Mouse (Mus musculus) heart, postnatal 25 days (tissue): ENCODE data around the gene Thrsp. TPM values are rescaled to one million over a fixed set of nuclear protein-coding genes. Genes with fewer than 3 reads are reported as not detected.
A peak's percentile ranks its signal among the peaks of the same experiment; 100 is the strongest.
"Not testable (repeated sequence)": the region's sequence is repeated elsewhere in the genome, so short reads cannot be mapped to it uniquely, and the experiment has no call there.

ENCODE experiments used
- DNase-seq: peaks from one replicate; pipeline ENCODE4 v3.0.0; 2022; ENCODE audit warnings: low spot score
- intact Hi-C: fragments of 180-260 bp; cut with DNase I; formaldehyde crosslinking; loops from one replicate; pipeline ENCODE4 v1.15.1; 2025
- total RNA-seq, 2 experiments: library from RNA; stranded (reverse); gene quantifications; 2 replicates each; pipeline ENCODE4 v1.2.3; 2021

The Thrsp gene
- total RNA-seq = 10 to 100 TPM; 32.7 to 44.2 TPM

DNA sequence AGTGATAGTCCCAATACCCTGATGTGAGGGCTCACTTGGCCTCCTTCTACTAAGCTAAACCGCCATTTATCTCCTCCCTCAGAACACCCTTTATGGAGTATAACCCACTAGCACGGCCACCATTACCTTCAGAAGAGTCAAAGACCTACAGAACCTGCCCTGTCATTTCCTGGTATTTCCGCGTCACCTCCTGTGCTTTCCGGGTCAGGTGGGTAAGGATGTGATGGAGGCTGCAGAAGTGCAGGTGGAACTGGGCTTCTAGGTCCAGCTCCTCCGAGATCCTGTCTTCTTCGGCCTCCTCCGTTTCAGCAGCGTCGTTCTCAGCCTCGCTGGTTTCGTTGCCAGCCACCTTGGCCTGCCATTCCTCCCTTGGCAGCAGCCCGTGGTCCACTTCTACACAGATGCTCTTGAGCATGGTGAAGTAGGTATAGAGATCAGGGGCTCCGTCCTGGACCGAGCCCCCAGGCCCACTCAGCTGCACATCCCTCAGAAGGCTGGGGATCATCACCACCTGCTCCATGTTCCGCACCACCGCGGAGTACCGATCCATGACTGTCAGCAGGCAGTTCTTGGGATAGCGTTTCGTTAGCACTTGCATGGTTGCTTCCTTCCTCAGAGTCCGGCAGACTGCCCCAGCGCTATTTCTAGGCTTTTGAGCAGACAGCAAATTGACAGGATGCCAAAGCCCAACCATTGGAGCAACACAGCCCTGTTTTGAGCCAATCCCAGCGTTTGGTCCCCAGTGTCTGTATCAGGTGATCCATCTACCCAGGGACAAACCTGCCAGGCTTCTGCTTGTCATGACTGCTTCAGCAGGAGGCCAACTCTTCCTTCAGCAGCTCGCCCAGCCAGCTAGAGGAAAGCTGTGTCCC is at the start of gene Thrsp:
Gene Thrsp (minus strand): TSS at position 825 of the 872 bp plus-strand sequence.
- intact Hi-C loops = loop anchor here (2.0 kb wide), 1 partner anchor 16 kb away; the partner anchor contains the start of gene Ndufc2
- DNase-seq = peak; percentile 72

DNA sequence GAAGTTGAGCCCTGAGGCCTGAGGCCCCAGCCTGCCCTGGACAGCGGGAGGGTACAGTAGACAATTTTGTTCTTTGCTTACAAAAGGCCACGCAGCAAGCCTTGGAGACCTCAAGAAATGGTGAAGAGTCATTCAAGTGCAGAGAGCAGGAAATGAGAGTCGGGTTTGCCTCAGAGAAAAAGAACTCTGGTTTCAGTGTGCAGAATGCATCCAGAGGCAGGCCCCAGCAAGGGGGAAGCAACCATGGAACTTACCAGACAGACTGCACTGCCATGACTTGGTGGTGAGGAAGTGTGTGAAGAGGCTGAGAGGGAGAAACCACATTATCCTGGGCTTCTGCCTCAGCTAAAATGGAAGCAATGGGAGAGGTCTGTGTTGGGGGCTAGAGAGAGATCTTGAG is 38.0 kb upstream of the Thrsp start:
- no peak for DNase-seq
- intact Hi-C loops = no loop called here

DNA sequence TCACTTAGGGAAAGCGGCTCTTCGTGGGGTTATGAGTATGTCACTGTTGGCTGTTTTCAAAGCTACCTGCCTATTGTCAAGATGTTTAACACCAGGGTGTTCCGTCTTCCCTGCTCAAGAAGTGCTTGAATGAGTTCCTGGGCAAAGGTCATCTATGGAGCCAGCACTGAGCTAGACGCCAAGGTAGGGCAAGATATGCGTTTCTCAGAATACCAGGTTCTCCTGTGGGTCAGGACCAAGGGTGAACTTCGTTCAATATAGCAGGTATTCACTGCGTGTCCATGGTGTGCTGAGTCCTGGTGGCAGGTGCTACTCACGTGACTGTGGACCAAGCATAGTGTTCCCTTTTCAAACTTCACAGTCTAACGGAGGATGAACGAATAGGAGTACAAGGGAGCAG is 37.3 kb upstream of the Thrsp start:
- DNase-seq = no peak
- intact Hi-C loops = no loop called here

DNA sequence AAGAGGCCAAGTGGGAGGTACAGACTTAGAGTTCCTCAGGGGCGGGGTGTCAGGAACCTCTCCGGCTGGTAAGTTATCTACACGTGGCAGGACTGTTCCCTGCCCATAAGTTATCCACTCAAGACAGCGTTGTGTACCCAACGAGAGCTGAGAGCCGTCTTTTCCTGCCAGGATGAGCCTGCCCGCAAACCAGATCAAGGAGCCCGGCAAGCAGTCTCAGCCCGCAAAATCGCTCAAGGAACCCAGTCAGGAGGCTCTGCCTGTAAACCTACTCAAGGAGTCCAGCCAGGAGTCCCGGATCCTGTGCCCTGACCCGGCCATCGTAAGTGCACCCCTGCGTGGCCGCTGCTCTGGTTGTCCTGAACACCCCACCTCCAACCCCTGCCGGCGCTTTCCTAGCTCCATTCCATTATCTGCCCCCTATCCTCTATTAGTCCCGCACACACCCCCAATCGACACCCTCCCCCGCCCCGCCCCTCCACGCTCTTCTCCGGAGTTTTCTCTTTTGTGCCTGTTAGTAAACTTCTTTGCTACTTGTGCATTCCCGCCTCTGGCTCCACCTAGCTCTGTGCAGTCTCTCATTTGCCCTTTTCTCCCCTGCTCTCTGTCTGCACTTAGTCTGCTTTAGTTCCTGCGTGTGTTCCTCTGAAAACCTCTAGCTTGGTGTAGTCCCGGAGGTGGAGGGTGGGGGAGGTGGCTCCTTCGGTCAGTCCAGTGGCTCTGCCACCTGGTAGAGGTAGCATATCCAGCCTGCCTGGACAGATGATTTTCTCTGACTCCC is 35.8 kb upstream of the Thrsp start:
- intact Hi-C loops = no loop called here
- DNase-seq = no peak

DNA sequence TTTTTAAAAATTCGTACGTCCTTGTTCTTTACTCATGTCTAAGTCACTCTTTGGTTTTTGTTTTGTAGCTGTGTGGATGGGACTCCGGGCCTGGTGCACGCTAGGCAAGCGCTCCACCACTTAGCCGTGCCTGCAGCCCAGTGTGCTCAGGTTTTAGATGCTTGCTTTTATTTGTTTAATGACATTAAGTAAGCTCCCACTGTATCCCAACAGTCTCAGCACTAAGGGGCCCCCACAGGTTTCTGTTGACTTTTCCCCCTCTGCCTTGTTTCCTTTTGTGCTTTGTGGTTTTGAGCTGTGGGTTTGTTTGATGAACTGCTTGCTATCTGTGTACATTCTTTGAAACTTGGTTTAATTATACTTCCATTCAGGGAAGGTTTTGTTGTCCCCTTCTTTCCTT is 34.7 kb upstream of the Thrsp start:
- intact Hi-C loops = no loop called here
- no peak for DNase-seq

DNA sequence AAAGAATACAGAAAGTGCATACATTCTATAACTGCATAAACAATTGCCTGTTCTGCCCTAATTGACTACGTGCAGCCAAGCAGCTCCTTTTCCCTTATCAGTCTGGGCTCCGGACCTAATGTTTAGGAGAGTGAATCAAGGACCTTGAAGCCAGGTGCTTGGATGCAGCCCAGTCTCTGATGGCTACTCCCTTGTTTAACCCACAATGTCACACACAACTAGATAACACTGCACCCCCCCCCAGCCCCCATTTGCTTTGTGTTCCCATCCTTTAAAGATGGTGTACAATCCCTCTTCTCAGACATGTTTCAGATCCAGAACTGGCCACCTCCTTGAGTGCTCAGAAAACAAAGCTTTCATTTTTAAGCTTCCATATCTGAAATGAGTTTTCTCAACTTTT is 33.5 kb upstream of the Thrsp start, which contains the start of gene Kctd14:
Gene Kctd14 (plus strand): TSS at position 301 of the 400 bp plus-strand sequence.
- DNase-seq, intact Hi-C loops: not testable (repeated sequence)

DNA sequence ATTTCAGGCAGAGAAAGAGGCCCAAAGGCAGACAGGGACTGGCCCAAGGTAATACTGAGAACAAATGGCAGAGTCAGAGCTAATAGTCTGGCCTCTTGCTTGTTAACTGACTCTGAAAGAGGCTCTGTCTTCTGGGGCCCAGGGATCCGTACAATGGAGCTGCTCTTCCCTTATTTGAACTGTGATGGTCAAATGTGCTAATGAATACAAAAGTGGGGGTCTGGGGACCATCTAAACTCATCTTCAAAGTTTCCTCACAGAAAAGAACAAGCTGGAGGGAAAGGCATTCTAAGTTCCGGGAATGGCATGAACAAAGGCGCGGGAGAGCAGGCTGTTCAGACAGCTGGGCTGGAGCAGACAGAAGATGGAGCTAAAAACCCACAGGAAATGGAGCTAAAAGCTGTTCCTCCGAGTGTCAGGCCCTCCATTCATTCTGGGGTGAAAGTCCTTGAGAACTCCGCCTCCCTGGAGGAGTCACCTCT is 29.6 kb upstream of the Thrsp start:
- intact Hi-C loops = no loop called here
- DNase-seq = no peak

DNA sequence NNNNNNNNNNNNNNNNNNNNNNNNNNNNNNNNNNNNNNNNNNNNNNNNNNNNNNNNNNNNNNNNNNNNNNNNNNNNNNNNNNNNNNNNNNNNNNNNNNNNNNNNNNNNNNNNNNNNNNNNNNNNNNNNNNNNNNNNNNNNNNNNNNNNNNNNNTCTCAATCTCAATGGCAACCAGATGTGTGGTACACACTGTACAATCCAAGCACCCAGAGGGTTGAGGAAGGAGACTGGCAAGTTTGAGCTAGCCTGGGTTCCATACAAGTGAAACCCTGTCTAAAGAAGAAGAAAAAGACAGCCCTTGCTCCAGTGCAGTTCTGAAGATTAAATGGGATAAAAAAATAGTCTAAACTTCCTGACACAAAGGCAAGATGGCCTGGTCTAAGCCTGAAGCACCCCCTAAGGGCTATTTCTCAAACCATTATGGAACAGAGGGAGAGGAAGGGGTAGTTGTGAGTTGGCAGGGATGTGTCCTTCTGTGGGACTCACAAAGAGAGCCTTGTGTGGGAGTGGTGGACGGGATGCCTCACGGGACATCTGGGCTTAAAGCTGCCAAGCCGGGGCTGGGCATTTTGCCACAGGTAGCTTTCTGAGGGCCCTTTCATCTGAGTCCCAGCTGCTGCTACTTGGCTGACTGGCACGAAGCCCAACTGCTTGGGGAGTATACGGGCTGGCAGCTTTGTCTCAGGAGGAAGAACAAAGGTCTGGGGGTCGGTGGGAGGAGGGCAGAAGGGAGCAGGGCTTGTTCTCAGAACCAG is 28.8 kb upstream of the Thrsp start:
- peak; percentile 49 for DNase-seq
- intact Hi-C loops = no loop called here

DNA sequence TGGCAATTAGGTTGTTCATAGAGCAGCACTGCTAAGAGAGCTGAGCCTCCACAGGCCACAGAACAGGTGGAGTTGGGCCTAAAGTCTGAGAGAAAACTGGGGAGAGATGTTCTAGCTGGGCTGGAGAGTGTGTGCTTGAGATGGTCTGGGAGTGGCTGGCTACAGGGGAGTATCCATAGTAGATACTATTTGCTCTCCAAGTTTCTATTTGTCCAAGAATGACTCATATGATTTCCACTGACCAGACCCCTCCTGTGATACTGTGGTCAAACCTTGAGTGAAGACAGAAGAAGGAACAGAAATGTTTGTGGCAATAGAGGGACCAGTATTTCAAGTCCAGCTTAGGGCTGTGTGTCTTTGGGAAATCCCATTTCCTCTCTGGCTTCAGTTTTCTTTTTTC is 21.5 kb upstream of the Thrsp start:
- DNase-seq = no peak
- intact Hi-C loops = no loop called here

DNA sequence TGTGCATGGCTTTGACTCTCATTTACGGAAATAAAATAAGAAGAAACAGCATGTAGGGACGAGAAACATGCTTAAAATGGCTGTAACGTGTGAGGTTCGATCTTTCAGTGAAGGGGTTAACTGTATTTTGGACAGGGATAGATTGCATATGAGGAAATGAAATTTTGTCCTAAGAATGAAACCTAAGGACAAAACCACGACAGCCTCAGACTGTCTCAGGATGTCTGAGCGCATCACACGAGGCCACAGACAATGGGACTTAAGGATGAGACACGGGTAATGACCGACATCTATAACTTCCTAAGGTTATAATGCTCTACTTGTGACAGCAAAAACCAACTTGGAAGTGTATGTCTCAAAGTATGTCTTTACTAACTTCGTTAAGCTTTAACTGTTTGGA is 17.0 kb upstream of the Thrsp start:
- no peak for DNase-seq
- intact Hi-C loops = no loop called here

DNA sequence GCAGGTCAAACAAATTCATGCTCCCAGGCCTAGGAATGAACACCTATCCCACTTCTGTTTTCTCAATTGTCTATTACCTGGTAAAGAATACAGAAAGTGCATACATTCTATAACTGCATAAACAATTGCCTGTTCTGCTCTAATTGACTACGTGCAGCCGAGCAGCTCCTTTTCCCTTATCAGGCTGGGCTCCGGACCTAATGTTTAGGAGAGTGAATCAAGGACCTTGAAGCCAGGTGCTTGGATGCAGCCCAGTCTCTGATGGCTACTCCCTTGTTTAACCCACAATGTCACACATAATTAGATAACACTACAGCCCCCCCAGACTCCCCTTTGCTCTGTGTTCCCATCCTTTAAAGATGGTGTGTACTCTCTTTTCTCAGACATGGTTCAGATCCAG is 16.0 kb upstream of the Thrsp start:
- DNase-seq, intact Hi-C loops: not testable (repeated sequence)

DNA sequence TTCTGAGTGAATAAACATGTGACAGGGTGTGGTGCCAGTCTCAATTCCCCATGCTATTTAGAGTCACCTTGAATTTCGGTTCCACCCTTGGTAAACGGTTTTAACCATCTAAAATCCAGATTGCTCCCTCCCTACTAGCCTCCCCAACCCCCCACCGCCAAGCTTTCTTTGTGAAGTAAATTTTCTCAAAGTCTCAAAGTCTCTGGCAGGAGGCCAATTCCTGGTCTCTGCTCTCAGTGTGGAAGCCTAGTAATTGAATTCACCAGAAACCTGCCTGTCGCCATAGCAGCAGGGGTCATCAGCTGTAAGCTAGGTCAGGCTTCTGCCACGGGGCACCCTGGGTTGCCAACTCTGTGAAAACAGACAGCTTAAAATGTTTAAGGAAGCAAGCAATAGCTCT is 12.2 kb upstream of the Thrsp start:
- no peak for DNase-seq
- intact Hi-C loops = loop anchor here (5.0 kb wide), 3 partner anchors 57 to 148 kb away; partner anchors contain the start of genes Aamdc, Alg8 and Rsf1

DNA sequence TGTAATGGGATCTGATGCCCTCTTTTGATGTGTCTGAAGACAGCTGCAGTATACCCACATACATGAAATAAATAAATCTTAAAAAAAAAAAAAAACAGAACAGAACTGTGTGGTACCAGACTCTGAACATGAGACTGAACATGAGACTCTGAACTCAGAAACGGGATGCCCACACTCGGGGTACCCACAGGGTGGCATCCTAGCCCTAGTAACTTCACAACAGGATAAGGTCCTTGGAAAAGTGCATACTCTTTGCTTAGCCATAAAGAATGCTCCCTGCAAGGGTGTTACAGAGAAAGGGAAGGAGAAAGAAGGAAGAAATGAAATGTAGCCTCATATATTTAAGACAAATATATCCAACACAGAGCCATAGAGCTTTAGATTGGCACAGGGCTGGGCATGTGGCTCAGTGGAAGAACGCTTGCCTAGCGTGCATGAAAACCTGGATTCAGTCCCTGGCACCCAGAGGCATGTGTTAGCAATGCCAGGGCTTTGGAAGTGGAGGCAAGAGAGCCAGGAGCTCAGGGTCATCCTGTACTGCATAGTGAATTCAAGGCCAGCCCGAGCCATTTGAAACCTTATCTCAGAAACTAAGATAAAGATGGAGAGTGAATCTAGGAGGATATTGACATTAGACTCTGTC is 10.4 kb upstream of the Thrsp start:
- DNase-seq = no peak
- intact Hi-C loops = loop anchor here (5.0 kb wide), 3 partner anchors 56 to 149 kb away; partner anchors contain the start of genes Aamdc, Alg8 and Rsf1

DNA sequence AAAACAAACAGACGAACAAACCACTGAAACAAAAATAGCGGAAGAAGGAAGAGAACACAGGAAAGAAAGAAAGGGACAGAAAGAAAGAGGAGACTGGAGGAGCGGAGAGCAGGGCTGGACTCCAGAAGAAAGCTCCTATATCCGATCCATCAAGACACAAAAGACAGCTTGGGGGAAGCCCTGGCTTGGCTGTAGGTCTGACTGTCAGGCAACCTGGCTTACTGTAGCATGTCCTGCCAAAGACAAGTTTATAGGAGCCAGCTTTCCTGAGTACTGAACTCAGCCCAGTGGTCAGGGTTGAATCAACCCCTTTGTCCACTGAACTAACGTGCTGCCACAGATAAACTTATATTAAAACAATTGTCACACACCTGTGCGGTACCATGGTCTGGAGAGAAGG is 9.8 kb upstream of the Thrsp start:
- intact Hi-C loops = loop anchor here (5.0 kb wide), 3 partner anchors 55 to 150 kb away; partner anchors contain the start of genes Aamdc, Alg8 and Rsf1
- no peak for DNase-seq

DNA sequence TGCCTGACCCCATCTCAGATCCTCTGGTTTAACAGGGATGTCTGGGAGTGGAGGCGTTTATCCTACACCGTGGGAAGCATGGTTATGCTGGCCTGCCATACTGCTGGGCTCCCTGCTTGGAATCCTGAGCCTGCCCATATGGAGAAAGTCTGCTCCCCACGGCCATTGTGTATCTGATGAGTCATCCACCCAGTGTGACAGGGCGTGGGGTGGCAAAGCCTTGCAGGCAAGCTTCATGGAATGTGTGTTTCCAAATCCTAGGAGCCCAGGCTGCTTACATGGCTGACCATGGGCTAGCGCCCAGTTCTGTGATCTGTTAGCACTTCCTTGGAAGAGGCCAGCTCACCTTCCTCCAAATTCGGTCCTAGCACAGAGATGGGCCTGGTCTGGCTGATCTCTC is 9.0 kb upstream of the Thrsp start:
- intact Hi-C loops = loop anchor here (5.0 kb wide), 3 partner anchors 54 to 151 kb away; partner anchors contain the start of genes Aamdc, Alg8 and Rsf1
- DNase-seq = no peak

DNA sequence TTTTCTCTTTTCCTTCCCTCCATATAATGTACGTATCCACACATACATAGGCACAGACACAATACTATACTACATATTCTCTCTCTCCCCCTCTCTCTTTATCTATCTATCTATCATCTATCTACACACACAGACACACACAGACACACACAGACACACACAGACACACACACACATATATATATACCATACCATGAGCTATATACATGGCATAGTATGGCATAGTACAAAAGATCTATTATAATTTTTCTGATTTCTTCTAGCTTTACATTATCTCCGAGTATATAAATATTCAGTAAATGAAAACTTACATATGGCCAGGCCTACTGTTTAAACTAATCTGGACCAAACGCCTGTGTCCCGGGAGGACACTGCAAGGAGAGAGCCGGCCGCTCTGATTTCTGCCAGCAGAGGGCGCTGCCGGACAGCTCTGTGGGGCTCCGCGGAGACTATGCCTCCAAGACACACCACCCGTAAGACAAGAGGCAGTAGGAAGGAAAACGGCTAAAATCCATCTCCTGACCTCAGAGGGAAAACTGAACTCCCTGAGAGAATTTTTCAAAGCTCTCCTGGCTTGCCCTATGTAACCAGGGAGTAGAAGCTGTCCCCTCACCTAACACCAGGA is 7.2 kb upstream of the Thrsp start:
- intact Hi-C loops = loop anchor here (2.0 to 5.0 kb wide), 5 partner anchors 37 to 254 kb away; partner anchors contain the start of genes Aamdc, Alg8 and Rsf1

DNA sequence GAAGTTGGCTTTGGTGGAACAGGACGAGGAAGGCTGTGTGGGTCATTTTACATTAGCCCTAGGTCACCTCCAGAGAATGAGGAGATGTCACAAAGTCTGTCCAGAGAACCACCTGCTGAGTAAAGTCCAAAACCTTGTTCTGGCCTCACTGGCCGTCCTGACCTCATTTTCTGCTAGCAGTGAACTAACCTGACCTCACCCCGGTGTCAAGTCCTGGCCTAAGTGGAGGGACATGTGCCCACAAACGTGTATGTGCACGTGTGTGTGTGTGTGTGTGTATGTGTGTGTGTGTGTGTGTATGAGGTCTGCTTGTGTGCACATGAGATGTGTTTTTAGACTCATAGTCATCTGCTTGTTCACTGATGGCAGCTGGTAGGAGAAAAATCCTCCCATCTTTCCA is 6.2 kb upstream of the Thrsp start:
- intact Hi-C loops = loop anchor here (2.0 to 5.0 kb wide), 3 partner anchors 36 to 255 kb away; no protein-coding TSS in a partner anchor
- no peak for DNase-seq

More for the DNA sequence above, 7.2 kb upstream of the Thrsp start:
- DNase-seq = peak; percentile 64

DNA sequence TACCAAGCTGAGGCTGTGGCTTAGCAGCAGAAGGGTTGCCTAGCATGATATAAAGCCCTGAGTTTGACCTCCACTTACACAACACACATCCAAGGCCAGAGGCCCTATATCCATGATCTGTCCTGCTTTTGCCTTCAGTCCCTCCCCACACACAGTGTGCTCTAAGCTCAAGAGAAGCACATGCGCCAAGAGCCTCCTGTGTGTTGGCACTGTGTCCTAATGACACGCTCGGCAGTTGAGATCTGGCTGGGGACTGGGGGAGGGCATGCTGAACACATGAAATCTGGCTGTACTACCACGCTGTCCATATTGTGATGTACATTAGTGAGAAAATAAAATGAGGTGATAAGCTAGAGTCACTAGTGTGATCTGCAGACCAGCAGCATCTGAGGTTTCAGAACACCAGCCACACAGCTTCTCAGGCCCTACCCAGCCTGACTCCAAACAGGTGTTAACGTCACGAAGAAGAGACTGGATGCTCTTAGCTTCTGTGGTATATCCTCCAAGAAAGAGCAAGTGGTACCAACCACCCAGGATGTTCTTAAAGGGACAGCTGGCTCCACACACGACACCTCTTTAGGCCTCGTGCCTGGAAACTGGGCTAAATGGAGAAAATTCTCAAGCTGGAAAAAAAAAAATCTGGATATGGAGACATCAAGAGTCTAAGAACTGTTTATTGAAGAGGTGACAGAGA is 3.6 kb upstream of the Thrsp start:
- DNase-seq = no peak
- intact Hi-C loops = loop anchor here (5.0 kb wide), 1 partner anchor 34 kb away; no protein-coding TSS in a partner anchor
